Mouse (Mus musculus) urinary bladder, postnatal 10 days (tissue): ENCODE data around the gene Nacad.
A peak's percentile ranks its signal among the peaks of the same experiment; 100 is the strongest.
"Not testable (repeated sequence)": the region's sequence is repeated elsewhere in the genome, so short reads cannot be mapped to it uniquely, and the experiment has no call there.

Source experiments
- DNase-seq: peaks from one replicate; pipeline ENCODE4 v3.0.0; 2022; ENCODE audit warnings: low spot score

The Nacad gene

GRCm38 (mm10) chr11:6605491-6606399, at the start of gene Nacad:
TSS of gene Nacad (minus strand) at chr11:6606053.
- DNase-seq, result no peak

- DNase-seq, result peak; percentile 43
These were observed 49.0 kb upstream of the Nacad start for GRCm38 (mm10) chr11:6654903-6655302.

GRCm38 (mm10) chr11:6652978-6653377, 47.1 kb upstream of the Nacad start:
- DNase-seq, result not testable (repeated sequence)

GRCm38 (mm10) chr11:6650519-6650918, 44.7 kb upstream of the Nacad start:
- no peak for DNase-seq

- no peak for DNase-seq
These were observed 42.2 kb upstream of the Nacad start for GRCm38 (mm10) chr11:6647831-6648724.

GRCm38 (mm10) chr11:6644566-6644965, 38.7 kb upstream of the Nacad start:
- no peak for DNase-seq

GRCm38 (mm10) chr11:6639072-6639471, 33.2 kb upstream of the Nacad start:
- DNase-seq, result no peak

GRCm38 (mm10) chr11:6638537-6638936, 32.7 kb upstream of the Nacad start, which contains the start of gene Wap:
TSS of gene Wap (minus strand) at chr11:6638637.
- no peak for DNase-seq

GRCm38 (mm10) chr11:6636150-6636549, 30.3 kb upstream of the Nacad start:
- DNase-seq, result no peak

- DNase-seq, result no peak
These were observed 23.8 kb upstream of the Nacad start for GRCm38 (mm10) chr11:6629655-6630054.

GRCm38 (mm10) chr11:6628568-6628967, 22.7 kb upstream of the Nacad start:
- no peak for DNase-seq

GRCm38 (mm10) chr11:6627731-6628130, 21.9 kb upstream of the Nacad start:
- DNase-seq, result no peak

- no peak for DNase-seq
These were observed 20.5 kb upstream of the Nacad start for GRCm38 (mm10) chr11:6626388-6626772.

- DNase-seq, result peak; percentile 52
These were observed 19.9 kb upstream of the Nacad start, which contains the start of gene Tbrg4 for GRCm38 (mm10) chr11:6625478-6626387. TSS of gene Tbrg4 (minus strand) at chr11:6626067.

- DNase-seq, result no peak
These were observed 18.9 kb upstream of the Nacad start for GRCm38 (mm10) chr11:6624619-6625382.

- DNase-seq, result no peak
These were observed 17.9 kb upstream of the Nacad start for GRCm38 (mm10) chr11:6623704-6624103.

GRCm38 (mm10) chr11:6615250-6616205, 9.7 kb upstream of the Nacad start:
- no peak for DNase-seq

GRCm38 (mm10) chr11:6605021-6605481, 802 bp downstream of the Nacad start:
- DNase-seq, result no peak

GRCm38 (mm10) chr11:6604604-6604936, 1.3 kb downstream of the Nacad start:
- no peak for DNase-seq
